Mouse (Mus musculus) midbrain, embryonic 14.5 days (tissue): ENCODE results near the gene Pdss1. TPM values are rescaled to one million over a fixed set of nuclear protein-coding genes. Genes with fewer than 3 reads are reported as not detected.
"Not testable (repeated sequence)": the region's sequence is repeated elsewhere in the genome, so short reads cannot be mapped to it uniquely, and the experiment has no call there.

Experiments
- ATAC-seq: fragments of 200-750 bp; cut with Nextera tagmentation; 2 replicates; pipeline ENCODE4 v1.8.0; 2017; ENCODE audit warnings: moderate number of reproducible peaks, moderate library complexity; ENCODE audit not compliant: low FRiP score, low TSS enrichment
- DNase-seq: peaks from one replicate; pipeline ENCODE4 v3.0.0-alpha.2; 2015
- H3K27ac ChIP-seq: fragments of 300-500 bp; sonication (generic); replicated peaks from 2 replicates; pipeline ENCODE4 v1.5.1; 2014; ENCODE audit warnings: mild to moderate bottlenecking, low read depth, low read length, moderate library complexity
- H3K27me3 ChIP-seq: fragments of 300-500 bp; sonication (generic); 2 replicates; pipeline ENCODE4 v1.6.1; 2014; ENCODE audit warnings: low read length, control low read depth, mixed read lengths; ENCODE audit not compliant: control insufficient read depth, insufficient read depth
- H3K36me3 ChIP-seq: fragments of 300-500 bp; sonication (generic); 2 replicates; pipeline ENCODE4 v1.6.1; 2014; ENCODE audit warnings: low read length, control low read depth; ENCODE audit not compliant: control insufficient read depth, insufficient read depth
- H3K4me1 ChIP-seq: fragments of 300-500 bp; sonication (generic); 2 replicates; pipeline ENCODE4 v1.6.1; 2014; ENCODE audit warnings: mild to moderate bottlenecking, antibody characterized with exemption, low read length, control low read depth; ENCODE audit not compliant: control insufficient read depth, insufficient read depth
- H3K4me2 ChIP-seq: fragments of 300-500 bp; sonication (generic); 2 replicates; pipeline ENCODE4 v1.6.1; 2014; ENCODE audit warnings: mild to moderate bottlenecking, low read length, moderate library complexity
- H3K4me3 ChIP-seq: fragments of 300-500 bp; sonication (generic); replicated peaks from 2 replicates; pipeline ENCODE4 v1.5.1; 2014; ENCODE audit warnings: low read depth, low read length
- H3K9ac ChIP-seq: fragments of 300-500 bp; sonication (generic); replicated peaks from 2 replicates; pipeline ENCODE4 v1.6.1; 2014; ENCODE audit warnings: mild to moderate bottlenecking, low read length, moderate library complexity
- H3K9me3 ChIP-seq: fragments of 300-500 bp; sonication (generic); 2 replicates; pipeline ENCODE4 v1.6.1; 2016; ENCODE audit warnings: low read length, control low read depth, mixed read lengths; ENCODE audit not compliant: control insufficient read depth
- WGBS: fragments of 180-500 bp; shearing (Covaris S2); extraction: QIAGEN DNeasy Blood & Tissue Kit; methylation state at CpG from one replicate; pipeline ENCODE4 v1.1.7; 2014; 5-methylcytosine and 5-hydroxymethylcytosine counted together
- polyA plus RNA-seq: library from polyadenylated mRNA; unstranded; fragments of >200 nt; fragmentation: Nextera tagmentation; extraction: Ambion mirVana; gene quantifications from 2 replicates; pipeline ENCODE4 v1.2.1, GENCODE M21; 2014

Pdss1 gene
- polyA plus RNA-seq, 1 experiment from 2014 or later: 23.5 TPM

DNA sequence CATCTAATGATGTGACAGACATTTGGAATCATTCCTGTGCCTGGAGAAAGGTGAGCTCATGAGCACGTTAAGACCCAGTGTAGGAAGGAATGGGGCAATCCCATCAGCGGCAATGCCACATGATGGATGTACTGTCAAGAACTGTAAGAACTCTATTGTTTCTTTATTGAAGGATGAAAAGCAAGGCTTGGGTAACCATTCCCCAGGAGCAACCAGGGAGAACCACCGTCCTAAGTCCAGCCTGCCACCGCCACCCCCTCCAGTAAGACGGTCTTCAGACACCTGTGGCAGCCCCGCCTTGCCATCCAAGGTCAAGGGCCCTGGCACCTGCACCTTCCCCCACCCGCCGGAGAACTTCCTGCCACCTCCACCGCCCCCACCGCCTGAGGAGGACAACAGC lies 20.7 kb upstream of the Pdss1 start:
- 74% methylated on average over 10 of the region's 10 CpGs for WGBS
- no peak overlapping the region for H3K27ac ChIP-seq
- no peaks in the 10 kb centered on the region for H3K27me3 ChIP-seq
- H3K9ac ChIP-seq: no peak overlapping the region
- no peak overlapping the region for H3K4me2 ChIP-seq
- DNase-seq: no peak
- H3K4me3 ChIP-seq: no peak overlapping the region
- no peaks in the 10 kb centered on the region for H3K36me3 ChIP-seq
- ATAC-seq: no peak
- no peaks in the 10 kb centered on the region for H3K4me1 ChIP-seq
- H3K9me3 ChIP-seq: no peaks in the 10 kb centered on the region

DNA sequence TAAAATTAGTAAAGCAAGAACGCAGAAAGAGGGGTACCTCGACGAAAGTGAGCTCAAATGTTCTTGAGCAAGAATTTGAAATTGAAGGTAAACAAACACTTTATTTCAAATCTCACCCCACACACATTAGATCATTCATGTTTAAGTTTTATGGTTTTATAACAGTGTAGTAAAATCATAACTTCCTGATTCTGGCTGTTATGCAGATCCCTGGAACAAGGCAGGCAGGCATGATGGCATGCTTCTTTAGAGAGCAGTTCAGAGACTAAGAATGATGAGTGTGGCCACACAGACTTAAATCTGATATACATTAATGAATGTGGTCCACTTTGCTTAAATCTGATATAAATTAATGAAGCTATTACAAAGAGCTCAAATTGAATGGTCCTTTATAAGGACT lies 18.7 kb upstream of the Pdss1 start:
- Histone ChIP-seq H3K9ac (no peak overlapping the region), H3K27ac (no peak overlapping the region), H3K9me3 (no peaks in the 10 kb centered on the region), H3K4me2 (no peak overlapping the region), H3K4me1 (no peaks in the 10 kb centered on the region), H3K27me3 (no peaks in the 10 kb centered on the region), H3K4me3 (no peak overlapping the region), H3K36me3 (no peaks in the 10 kb centered on the region)
- DNase-seq: no peak
- WGBS: 92% methylated on average over 3 of the region's 3 CpGs
- no peak for ATAC-seq

DNA sequence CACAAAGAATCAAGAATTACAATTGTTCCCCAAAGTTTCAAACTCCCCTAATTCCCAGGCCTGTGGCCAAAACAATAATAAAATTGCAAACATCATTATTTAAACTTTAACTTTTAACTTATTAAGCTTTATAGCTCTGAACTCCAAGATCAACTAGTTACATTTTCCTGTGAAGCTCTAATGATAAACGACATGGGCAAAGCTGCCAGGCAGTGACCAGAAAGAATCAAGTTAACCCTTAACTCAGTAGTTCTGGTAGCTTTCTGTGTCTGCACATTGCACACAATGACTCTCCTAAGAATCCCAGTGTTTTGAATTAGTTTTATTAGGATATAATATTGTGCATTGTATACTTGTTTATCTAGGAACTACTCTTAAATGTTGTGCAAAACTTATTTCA lies 16.5 kb upstream of the Pdss1 start:
- DNase-seq: no peak
- Histone ChIP-seq H3K27me3 (no peaks in the 10 kb centered on the region), H3K9ac (no peak overlapping the region), H3K27ac (no peak overlapping the region), H3K4me3 (no peak overlapping the region), H3K9me3 (no peaks in the 10 kb centered on the region), H3K36me3 (no peaks in the 10 kb centered on the region), H3K4me2 (no peak overlapping the region), H3K4me1 (no peaks in the 10 kb centered on the region)
- 70% methylated on average over 1 of the region's 1 CpGs for WGBS
- ATAC-seq: no peak

DNA sequence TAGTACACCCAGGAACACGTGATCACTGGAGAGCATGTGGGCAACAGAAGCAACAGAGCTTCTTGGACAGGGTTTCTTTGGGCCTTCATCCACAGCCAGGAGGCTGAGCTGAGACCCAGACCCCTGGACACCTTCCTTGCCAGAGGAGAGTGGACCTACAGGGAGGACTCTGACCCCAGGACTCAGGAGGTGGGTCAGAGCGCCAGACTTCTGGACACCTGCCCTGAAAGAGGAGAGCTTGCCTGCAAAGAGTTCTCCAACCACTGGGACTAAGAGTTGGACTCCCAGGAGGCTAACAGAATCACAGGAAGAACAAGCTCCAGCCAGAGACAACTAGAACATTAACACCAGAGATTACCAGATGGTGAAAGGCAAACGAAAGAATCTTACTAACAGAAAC lies 14.6 kb upstream of the Pdss1 start:
- WGBS: 85% methylated on average over 3 of the region's 3 CpGs
- not testable (repeated sequence) for H3K4me2 ChIP-seq, H3K4me3 ChIP-seq, DNase-seq, H3K9me3 ChIP-seq, H3K36me3 ChIP-seq, H3K9ac ChIP-seq, ATAC-seq, H3K27me3 ChIP-seq, H3K27ac ChIP-seq, H3K4me1 ChIP-seq

DNA sequence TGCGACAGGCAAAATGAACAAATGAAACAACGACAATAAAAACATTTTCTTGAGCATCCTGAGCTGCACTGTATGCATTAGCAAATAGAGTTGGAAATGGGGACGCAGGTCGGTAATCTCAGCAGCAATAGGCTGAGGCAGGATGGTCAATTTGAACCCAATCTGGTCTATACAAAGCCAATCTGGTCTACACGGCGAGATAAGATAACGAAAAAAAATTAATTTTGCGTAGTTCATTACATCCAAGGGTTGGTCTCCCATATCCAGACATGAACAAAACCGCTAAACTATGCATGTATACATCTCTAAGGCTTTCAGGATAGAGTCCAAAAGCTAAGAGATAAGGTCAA lies 415 bp upstream of the Pdss1 start:
- Histone ChIP-seq H3K9me3 (no peaks in the 10 kb centered on the region), H3K4me2 (peak overlapping the region; percentile 88), H3K27me3 (no peaks in the 10 kb centered on the region), H3K36me3 (no peaks in the 10 kb centered on the region), H3K4me3 (peak overlapping the region; percentile 86), H3K4me1 (peaks cover 12% of the 10 kb centered on the region), H3K9ac (peak overlapping the region; percentile 68), H3K27ac (peak overlapping the region; percentile 87)
- ATAC-seq (peak; percentile 10), DNase-seq (no peak)
- WGBS: 22% methylated on average over 9 of the region's 9 CpGs

DNA sequence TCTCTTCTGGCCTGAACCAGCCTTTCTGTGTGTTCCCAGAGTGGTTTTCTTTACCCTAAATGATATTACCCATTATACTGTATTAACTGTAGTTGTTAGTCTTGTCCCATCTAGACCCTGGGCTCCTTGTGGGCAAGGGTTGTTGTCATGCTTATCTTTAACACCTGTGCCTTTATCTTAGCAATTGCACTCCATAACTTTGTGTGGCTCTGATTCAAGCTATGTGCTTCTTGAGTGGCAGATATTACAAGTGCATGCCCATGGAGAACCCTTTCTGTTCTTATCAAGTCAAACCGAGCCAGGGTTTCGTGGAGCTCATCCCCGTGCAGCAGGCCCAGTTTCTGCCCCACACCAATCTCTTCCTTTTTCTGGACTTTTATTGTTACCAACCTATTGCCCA lies 8.6 kb downstream of the Pdss1 start:
- ATAC-seq (no peak), DNase-seq (no peak)
- H3K4me2 ChIP-seq: no peak overlapping the region
- H3K27ac ChIP-seq: no peak overlapping the region
- peaks cover 49% of the 10 kb centered on the region for H3K36me3 ChIP-seq
- no peak overlapping the region for H3K4me3 ChIP-seq
- WGBS: 95% methylated on average over 3 of the region's 3 CpGs
- no peak overlapping the region for H3K9ac ChIP-seq
- H3K27me3 ChIP-seq: no peaks in the 10 kb centered on the region
- no peaks in the 10 kb centered on the region for H3K4me1 ChIP-seq
- H3K9me3 ChIP-seq: no peaks in the 10 kb centered on the region

DNA sequence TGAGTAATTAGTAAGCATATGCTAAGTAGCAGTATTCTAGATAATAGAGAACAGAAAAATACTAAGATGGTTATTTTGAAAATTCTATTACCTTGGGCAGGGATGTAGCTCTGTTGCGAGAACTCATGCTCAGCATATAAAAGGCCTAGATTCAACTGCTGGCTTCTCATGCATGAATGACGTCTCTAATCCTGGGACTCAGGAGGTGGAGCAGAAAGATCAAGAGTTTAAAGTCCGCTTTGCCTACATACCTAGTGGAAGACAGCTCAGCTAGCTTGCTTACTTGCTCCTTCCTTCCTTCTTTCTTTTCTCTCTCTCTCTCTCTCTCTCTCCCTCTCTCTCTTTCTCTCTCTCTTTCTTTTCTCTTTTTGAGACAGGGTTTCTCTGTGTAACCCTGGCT lies 19.1 kb downstream of the Pdss1 start:
- Histone ChIP-seq H3K4me3 (no peak overlapping the region), H3K27ac (no peak overlapping the region), H3K9ac (no peak overlapping the region), H3K36me3 (peaks cover 63% of the 10 kb centered on the region), H3K9me3 (no peaks in the 10 kb centered on the region), H3K27me3 (no peaks in the 10 kb centered on the region), H3K4me1 (no peaks in the 10 kb centered on the region), H3K4me2 (no peak overlapping the region)
- no peak for ATAC-seq
- 59% methylated on average over 3 of the region's 3 CpGs for WGBS
- no peak for DNase-seq

DNA sequence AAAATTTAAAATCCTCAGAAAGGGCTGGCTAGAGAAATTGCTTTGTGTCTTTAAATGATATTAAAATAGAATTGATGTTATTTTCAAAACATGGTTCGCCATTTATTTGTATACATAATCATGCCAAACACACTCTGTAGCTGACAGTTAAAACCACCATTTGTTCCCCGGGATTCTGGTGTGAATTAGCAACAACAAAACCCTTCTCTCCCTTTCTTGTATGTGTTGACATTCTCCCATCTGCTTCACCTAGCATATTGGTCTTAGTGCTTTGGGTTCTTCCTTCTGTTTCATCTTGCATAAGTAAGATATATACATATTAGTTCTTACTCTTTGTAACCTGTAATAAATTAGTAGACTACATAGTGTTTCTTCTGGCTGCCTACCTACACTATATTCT lies 23.3 kb downstream of the Pdss1 start:
- Histone ChIP-seq H3K36me3 (peaks cover 40% of the 10 kb centered on the region), H3K27ac (no peak overlapping the region), H3K9ac (no peak overlapping the region), H3K4me2 (no peak overlapping the region), H3K9me3 (no peaks in the 10 kb centered on the region), H3K4me1 (no peaks in the 10 kb centered on the region), H3K4me3 (no peak overlapping the region), H3K27me3 (no peaks in the 10 kb centered on the region)
- WGBS: 93% methylated on average over 2 of the region's 2 CpGs
- no peak for ATAC-seq
- no peak for DNase-seq

DNA sequence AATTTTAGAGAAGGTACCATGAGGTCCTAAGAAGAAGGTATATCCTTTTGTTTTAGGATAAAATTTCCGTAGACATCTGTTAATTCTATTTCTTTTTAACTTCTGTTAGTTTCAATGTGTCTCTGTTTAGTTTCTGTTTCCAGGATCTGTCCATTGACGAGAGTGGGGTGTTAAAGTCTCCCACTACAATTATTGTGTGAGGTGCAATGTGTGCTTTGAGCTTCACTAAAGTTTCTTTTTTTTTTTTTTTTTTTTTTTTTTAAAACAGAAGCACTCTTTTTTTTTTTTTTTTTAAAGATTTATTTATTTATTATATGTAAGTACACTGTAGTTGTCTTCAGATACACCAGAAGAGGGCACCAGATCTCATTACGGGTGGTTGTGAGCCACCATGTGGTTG lies 30.6 kb downstream of the Pdss1 start:
- WGBS: 97% methylated on average over 2 of the region's 3 CpGs

More for the DNA sequence above, 30.6 kb downstream of the Pdss1 start:
- not testable (repeated sequence) for ATAC-seq, DNase-seq, H3K27ac ChIP-seq, H3K4me3 ChIP-seq, H3K4me1 ChIP-seq, H3K9ac ChIP-seq, H3K4me2 ChIP-seq, H3K9me3 ChIP-seq, H3K27me3 ChIP-seq
- peaks cover 24% of the 10 kb centered on the region for H3K36me3 ChIP-seq
